ENCODE assay signal across 8 mouse cellular contexts in the genomic region with DNA sequence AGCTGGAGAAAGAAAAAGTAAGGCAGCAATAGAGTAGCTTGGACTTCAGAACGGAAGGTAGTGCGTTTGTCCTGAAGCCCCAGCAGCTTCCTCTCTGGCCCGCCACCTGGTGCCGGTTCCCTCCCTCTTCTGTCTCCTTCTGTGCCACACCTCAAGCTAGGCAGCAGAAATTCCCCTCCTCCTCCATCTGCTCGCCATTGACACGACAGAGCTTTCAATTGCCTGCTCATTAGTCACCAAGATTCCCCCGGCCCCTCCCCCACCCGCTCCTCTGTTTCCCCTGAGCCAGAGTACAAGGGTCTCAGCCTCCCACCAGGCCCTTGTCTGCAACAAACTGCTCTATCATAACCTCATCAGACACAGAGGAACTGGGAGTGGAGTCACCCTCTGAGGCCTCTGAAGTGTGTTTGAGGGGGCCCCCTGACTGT. TPM values are rescaled to one million over a fixed set of nuclear protein-coding genes. Genes with fewer than 3 reads are reported as not detected.
DNase-seq lines count a peak whose midpoint lies in the region; ATAC-seq lines count a peak whose summit lies in the region.

No protein-coding gene starts in this region.

- H3K9ac ChIP-seq in lung, embryonic 15.5 days: no peak overlapping the region

- WGBS in hindbrain, embryonic 10.5 days: 2% methylated on average over 8 of the region's 8 CpGs
- WGBS in lung, embryonic 15.5 days: 19% methylated on average over 8 of the region's 8 CpGs

- H3K27me3 ChIP-seq in hindbrain, embryonic 10.5 days (ENCODE audit: insufficient read depth, poor library complexity, severe bottlenecking): peaks cover 29% of the 10 kb centered on the region; the same call in 1 of the 2 replicates
- H3K27me3 ChIP-seq in lung, embryonic 15.5 days: no peaks in the 10 kb centered on the region

- H3K4me1 ChIP-seq in hindbrain, embryonic 10.5 days (replicated peaks): peaks cover 54% of the 10 kb centered on the region
- peaks cover 23% of the 10 kb centered on the region for H3K4me1 ChIP-seq in lung, embryonic 15.5 days

- no peaks in the 10 kb centered on the region for H3K9me3 ChIP-seq in hindbrain, embryonic 10.5 days
- H3K9me3 ChIP-seq in lung, embryonic 15.5 days: no peaks in the 10 kb centered on the region

- DNase-seq in B cell, adult 2 months: peak; percentile 40 to 44
- peak; percentile 85 for DNase-seq in R1 (ENCODE audit: low read depth, low spot score)
- peak; percentile 87 for DNase-seq in hindbrain, embryonic 10.5 days (ENCODE audit: low spot score)
- peak; percentile 30 to 52 for DNase-seq in thymus, adult 18-20 months
- no peak for DNase-seq in adrenal gland, adult 8-10 months
- DNase-seq in adrenal gland, postnatal 4 days (ENCODE audit: low spot score in 2 of 2): no peak

- peak overlapping the region; percentile 86 for H3K27ac ChIP-seq in hindbrain, embryonic 10.5 days
- H3K27ac ChIP-seq in lung, embryonic 15.5 days: peak overlapping the region; percentile 44

- H3K4me3 ChIP-seq in hindbrain, embryonic 10.5 days: peak overlapping the region; percentile 29
- no peak overlapping the region for H3K4me3 ChIP-seq in lung, embryonic 15.5 days

- ATAC-seq in lung, embryonic 15.5 days (ENCODE audit: borderline replicate concordance, extremely low read depth, low FRiP score, low TSS enrichment): peak; percentile 35; the same call in 1 of the 2 replicates
- ATAC-seq in megakaryocyte, adult 5-6 weeks (ENCODE audit: poor library complexity, severe bottlenecking): no peak

- no peaks in the 10 kb centered on the region for H3K36me3 ChIP-seq in hindbrain, embryonic 10.5 days
- H3K36me3 ChIP-seq in lung, embryonic 15.5 days: no peaks in the 10 kb centered on the region

- peak overlapping the region; percentile 26 for H3K4me2 ChIP-seq in lung, embryonic 15.5 days

RNA-seq across cellular contexts. Expression of gene 1700122O11Rik, which starts 48.1 kb away (rescaled TPM):
- not detected in 2 replicates for polyA plus RNA-seq in hindbrain, embryonic 10.5 days (2016; fragmentation: Nextera tagmentation; extraction: Ambion mirVana)
- not detected in 2 replicates for polyA plus RNA-seq in lung, embryonic 15.5 days (2015; fragmentation: Nextera tagmentation; extraction: Ambion mirVana)
- total RNA-seq in megakaryocyte, adult 5-6 weeks (2015): not detected in 2 replicates
- not detected in 2 replicates for total RNA-seq in megakaryocyte, adult 5-6 weeks (2017)
- total RNA-seq in adrenal gland, adult 8-10 months (2022): under 1 TPM in 1 of 4 experiments, not detected in 3; 0.49 TPM
- under 1 TPM in 1 of 2 experiments, not detected in 1; 0.56 TPM for total RNA-seq in adrenal gland, postnatal 4 days (2021)

Comparison
In these comparisons a context has a peak if more than half of its experiments do, and no peak if none do; other contexts are left out.
1. DNase-seq: peak in B cell, adult 2 months (2 of 2), R1 (single experiment), hindbrain, embryonic 10.5 days (single experiment) and thymus, adult 18-20 months (2 of 2); none in adrenal gland, adult 8-10 months (single experiment) and adrenal gland, postnatal 4 days (0 of 2).